Mouse (Mus musculus) cerebellum, adult 2 months (tissue): ENCODE data around the gene Asb8.

ENCODE experiments used
- CTCF ChIP-seq: fragments of 200-500 bp; IDR thresholded peaks from 2 replicates; pipeline ENCODE4 v1.5.1; 2011; ENCODE audit warnings: low read depth, mild to moderate bottlenecking, control low read depth, low read length, moderate library complexity, borderline replicate concordance; ENCODE audit not compliant: insufficient read depth
- POLR2A ChIP-seq: fragments of 200-500 bp; IDR thresholded peaks from 2 replicates; pipeline ENCODE4 v1.6.1; 2011; ENCODE audit warnings: low read length, control low read depth, borderline replicate concordance; ENCODE audit not compliant: insufficient read depth

DNA sequence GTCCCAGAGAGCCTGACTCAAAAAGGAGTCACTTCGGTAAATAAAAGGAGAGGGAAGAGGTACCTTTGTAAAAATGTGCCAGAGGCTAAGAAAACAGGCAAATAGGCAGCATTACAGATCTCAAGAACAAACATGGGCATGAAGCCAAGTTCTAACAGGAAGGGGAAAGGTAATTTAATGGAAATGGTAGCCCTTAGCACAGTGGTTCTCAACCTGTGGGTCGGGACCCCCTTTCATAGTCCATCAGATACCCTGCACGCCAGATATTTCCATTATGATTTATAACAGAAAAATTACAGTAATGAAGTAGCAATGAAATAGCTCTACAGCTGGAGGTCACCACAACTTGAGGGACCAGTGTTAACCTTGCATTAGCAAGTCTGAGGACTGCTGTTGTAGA lies 11.9 kb upstream of the Asb8 start:
- TF ChIP-seq CTCF: no peak
- TF ChIP-seq POLR2A: no peak
